Mouse (Mus musculus) layer of hippocampus, postnatal 25 days (tissue): ENCODE measurements at regions not wholly inside any gene's neighbourhood (a gene's known extent, or its start where the extent isn't known, plus 50 kb on each side); places are given as distances from the start of the nearest gene placed in this dataset.

Source experiments
- DNase-seq, 2 experiments: peaks; one replicate each; pipeline ENCODE4 v3.0.0; 2022; ENCODE audit warnings: mixed read lengths in 2 of 2, low spot score in 1 of 2; ENCODE audit errors: extremely low spot score in 1 of 2

DNA sequence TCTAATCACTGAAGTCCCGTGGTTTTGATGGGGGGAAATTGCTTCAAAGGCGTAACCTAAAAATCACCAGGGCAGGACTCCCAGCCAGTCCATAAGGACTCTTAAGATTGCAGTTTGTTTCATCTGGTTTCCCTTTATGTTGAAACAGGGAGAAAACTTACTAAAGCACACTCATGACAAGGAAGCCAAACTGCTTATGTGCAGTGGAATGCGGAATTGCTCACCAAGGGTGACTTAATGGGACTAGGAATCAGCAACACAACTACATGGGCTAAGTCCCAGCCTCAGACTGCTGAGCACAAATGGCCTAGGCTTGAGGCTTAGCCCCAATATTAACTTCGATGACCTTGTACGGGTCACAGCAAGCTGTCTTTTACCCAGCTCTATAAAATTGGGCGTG lies 227.6 kb upstream of the Tenm4 start:
- DNase-seq, result no peak

DNA sequence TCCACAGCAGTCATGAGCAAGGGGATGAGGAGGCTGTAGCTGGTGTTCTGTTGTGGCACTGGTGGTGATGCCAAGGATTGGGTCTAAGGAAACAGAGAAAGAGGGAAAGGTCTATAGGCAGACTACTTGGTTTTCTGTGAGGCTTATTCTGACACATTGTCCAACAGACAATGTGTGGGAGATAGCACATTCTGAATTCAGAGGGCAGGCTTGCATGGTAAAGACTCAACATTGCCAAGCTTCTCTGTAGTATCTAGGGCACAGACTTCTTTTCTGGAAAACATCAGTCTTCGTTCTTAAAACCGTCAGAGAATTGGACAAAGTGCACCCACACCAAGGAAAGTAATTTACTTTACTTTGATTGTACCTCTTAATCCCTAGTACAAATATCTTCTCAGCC lies 218.7 kb upstream of the Tenm4 start:
- no peak for DNase-seq

DNA sequence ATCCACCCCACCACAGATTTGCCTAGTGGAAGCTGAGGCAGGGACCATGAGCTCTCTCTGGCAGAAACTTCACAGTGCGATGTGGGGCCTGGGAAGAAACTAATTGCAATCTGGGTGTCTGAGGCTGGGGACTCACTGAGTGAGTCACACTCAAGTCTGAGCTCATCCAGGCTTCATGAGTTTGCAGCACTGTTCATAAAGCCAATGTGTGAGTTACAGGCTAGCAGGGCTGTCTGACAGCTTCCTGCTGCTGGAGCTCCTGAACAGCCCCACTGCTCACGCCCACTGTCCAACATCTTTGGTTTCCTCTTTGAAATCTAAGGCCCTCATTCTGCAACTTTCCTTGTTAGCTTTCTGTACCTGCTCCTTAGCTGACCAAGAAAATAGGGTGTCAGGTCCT lies 216.5 kb upstream of the Tenm4 start:
- DNase-seq, result no peak

DNA sequence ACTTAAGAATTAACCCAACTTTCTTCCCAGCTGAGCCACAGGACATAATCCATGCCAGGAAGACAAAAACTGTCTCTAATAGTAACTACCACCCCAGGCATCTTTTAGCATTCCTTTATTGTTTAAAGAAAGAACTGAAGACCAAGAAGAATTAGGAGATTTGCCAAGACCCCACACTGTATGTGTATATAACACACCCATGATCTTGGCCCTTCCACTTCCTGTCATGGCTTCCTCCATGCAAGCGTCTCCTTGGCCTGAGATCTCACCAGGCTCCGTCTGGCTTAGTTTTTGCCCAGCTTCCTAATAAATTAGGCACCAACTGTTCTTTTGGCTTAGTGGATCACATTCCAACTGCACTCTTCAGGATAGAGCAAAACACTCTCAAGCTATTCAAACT lies 215.9 kb upstream of the Tenm4 start:
- DNase-seq, result no peak

DNA sequence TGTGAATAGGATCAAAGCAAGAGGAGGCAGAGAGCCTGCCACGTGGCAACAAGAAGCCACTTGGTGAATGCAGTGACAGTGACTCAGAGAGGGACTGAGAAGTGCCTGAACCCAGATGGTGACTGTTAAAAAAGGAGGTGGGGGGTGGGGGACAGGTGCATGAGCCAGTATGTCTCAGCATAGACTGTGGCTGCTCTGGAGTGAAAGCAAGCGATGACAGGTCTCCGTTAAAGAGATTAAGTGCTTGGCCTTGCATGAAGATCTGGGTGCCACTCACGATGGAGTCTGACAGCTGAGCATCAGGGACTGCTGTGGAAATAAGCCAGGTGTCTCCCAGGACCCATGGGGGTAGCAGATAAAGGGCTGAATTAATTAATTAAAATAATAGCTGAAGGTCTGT lies 212.0 kb upstream of the Tenm4 start:
- DNase-seq, result no peak

DNA sequence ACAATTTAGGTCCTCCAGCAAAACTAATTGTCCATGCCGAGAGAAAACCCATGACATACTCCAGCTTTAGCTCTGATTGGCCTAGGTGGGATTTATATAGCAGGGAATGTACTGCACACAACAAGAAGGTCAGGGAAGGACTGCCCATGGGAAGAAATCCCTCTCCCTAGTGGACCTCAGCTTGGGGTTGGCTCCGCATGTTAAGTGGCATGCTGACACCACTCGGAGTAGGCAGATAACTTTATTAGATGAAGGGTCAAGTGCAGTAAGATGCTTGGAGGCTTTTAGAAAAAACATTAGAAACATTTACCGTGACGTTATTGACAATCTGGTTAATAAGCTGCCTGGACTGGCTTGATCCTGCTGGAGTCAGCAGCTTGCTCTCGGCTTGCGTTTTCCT lies 199.2 kb upstream of the Tenm4 start:
- no peak for DNase-seq

DNA sequence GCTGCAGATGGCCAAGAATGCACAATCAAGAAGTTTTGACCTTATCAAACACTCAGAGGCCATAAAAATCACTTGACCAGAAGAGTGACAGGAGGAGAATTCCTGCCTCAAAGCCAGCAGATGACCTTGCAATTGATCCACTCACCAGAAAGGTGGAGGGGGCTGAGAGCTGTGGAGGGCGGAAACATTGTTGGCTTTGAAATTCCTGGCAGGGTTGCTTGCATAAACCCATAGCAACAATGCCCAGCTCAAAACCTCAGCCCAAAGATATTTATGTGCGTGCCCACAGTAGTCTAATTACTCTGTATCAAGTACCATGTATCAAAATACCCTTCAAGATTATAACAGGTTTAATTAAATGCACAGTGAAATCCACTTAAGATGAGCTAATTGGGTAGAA lies 197.0 kb upstream of the Tenm4 start:
- DNase-seq, result no peak

DNA sequence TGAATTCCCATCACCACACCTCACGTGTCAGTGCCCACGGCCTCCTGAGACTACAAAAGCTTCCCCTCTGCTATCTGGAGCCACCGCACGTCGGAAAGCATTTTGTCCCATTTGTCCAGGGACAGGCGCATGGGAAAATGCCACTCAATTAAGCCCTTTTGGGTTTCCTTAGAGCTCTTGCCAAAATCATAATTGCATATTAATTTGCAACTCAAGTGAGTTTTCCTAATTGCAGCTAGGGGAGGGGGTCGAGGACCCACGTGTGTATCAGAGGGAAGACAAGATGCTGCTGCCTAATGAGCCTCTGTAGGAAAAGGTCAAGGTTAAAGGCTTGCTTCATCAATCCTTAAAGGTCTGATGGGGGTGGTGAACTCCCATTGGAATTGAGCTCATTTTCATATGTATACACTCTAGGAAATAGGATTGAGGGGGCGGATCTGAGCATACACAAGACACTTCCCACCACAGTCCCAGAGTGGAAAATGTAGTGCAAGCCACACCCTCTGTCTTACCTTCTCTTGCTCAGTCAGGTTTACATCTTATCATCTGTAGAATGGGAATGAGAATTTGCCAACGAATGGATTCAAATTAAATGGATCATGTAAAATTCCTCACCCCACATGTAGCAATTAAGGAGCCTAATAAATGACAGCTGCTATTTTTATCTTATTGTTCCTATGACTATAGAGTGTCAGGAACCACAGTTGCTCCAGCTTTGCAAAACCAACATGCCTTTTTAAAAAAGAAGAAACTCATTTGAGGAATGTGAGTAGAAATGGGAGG lies 179.6 kb upstream of the Tenm4 start:
- no peak for DNase-seq

DNA sequence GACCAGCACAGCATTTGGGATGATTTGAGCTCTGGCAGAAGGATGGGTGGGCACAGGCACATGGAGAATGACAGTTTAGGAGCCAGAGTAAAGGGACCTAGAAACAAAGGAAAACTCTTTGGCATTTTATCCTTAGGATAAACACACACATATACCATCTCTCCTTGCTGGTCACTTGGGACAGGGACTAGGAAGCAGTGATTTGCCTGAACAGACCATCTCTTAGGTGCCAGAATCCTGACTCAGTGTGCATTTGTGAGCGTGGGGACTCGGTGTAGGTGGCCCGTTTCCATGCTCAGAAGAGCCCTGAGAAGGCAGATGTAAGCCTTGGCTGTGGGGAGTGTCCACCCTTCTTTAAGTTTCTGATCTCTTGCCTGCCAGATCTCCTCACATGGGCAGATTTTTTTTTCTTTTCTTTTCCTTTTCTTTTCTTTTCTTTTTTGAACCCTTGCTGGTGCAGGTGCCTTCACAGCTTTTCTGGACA lies 179.0 kb upstream of the Tenm4 start:
- DNase-seq, result no peak

DNA sequence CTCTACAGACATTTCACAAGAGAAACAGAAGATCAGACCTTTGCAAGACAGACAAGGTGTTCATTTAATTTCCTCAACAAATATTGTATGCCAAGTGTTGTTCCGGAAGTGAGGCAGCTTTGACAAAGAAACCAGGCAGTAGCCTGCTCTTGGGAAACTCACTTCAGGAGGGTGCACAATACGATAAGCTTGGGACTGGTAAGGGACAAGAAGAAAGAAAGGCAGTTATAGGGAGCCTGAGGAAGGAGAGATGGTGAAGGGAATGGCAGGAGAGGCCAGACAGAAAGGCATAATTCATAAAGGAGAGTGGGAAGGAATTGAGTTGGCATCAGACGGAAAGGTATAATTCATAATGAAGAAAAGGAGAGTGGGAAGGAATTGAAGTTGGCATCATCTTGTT lies 178.5 kb upstream of the Tenm4 start:
- no peak for DNase-seq

DNA sequence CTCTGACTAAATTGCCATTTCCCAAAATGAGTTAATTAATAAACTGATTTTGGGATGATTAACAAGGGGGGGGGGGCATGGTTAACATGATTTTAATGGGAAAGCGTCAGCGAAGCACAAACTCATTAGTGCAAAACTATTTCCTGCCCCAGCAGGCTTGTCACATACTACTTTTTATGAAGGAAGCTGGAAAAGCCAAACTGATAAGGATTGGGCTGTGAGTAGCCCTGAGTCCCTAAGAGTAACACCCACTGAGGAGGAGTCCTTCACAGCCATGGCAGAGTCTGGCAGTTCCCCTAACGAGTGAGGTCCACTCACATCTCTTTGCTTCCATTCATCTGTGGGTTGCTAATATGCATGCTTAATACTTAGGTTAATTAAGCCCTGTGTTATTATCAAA lies 173.9 kb upstream of the Tenm4 start:
- no peak for DNase-seq

DNA sequence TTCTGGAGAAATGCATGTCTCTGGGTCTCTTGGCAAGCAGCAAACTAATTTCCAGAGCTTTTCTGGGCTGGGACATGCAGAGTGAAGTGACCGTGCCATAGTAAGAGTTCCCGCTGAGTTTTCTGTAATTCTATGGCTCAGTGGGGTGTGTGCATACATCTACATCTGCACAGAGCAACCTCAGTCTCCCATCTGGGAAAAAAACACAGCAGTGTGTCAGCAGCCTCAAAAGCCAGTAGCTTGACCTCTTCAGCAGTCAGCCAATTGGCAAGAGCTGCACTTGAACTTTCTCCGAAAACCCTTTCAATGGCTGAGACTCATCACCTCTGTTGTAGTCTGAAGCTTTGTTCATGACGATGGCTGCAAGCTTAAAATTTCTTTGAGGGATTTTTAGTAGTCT lies 171.9 kb upstream of the Tenm4 start:
- no peak for DNase-seq

DNA sequence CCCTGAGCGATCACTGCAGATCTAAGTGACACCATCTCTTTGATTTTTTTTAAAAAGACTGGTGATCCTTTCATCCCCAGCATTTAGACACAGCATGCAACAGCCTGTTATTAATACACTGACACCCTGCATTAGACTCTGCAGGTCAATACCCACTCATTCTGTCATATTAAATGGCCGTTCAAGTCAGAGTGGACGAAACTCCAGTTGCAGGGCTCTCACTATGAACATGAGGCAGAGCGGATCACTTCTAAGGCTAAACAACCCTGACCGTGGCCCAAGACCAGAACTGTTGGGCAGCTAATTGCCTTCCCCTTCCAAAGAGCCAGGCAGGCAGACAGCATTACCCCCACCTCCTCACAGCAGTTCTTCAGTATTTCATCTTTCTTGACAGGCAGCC lies 168.6 kb upstream of the Tenm4 start:
- DNase-seq, result no peak

DNA sequence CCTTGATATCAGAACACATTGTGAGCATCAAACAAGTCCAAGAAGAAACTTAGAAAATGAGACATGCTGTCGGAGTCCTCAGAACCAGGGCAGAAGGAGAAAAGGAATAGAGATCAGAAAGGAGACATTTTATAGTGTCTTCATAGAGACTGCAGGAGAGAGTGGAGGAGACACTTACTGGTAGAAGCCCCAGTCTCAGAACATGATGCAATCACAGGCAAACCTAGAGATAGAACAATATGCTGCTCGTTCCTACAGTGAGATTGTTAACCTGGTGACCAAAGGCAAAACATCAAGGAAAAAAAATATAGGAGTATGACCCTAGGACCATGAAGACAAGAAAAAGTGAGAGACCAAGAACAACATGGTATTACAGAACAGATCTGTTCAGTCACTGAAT lies 164.7 kb upstream of the Tenm4 start:
- no peak for DNase-seq

DNA sequence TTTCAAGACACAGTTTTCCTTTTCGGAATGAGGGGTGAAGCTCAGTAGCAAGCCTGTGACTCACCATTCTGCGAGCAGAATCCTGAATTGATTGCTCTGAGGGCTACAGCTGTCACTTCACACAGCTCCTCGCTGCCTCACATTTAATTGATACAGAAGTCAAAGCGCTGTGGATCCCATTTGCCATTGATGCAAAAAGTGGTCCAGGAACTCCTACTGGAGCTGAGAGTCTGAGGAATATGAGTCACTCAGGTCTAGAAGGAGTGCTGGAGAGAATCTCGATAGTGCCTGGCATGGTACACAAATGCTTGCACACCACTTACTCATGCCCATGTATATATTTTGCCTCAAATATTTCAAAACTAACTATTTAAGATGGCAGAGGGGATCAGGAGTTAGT lies 158.0 kb upstream of the Tenm4 start:
- no peak for DNase-seq

DNA sequence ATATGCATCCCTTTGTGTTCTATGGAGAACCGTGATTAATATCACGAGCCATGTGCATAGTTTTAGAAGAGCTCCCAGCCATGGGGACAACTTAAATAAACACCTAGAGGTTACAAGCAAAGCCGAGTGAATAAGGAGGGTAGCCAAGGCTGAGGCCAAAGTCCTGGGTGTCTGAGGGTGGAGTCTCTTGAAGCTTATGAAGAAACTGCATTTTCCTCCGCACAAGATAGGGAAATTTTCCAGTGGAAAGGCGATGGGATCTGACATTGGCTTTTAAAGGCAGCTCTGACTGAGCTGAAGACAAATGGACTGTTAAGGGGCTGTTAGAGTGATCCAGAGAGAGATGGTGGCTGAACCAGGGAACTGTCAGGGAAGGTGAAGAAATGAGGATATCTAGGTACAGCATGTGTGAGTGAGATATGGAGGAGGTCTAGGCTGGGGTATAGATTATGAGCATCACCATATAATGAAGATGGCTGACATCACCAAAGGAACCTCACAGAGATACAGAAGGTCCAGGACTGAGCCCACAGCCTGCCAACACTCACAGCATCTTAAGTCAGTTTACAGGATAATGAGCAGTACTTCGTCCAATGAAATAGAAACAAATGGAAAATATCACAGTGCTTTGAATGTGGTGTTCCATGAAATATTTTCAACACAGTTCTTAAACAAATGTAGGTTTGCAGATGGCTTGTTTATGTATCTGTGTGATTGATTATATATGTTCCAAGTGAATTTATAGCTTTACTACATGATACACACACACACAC lies 153.7 kb upstream of the Tenm4 start:
- DNase-seq, result no peak

DNA sequence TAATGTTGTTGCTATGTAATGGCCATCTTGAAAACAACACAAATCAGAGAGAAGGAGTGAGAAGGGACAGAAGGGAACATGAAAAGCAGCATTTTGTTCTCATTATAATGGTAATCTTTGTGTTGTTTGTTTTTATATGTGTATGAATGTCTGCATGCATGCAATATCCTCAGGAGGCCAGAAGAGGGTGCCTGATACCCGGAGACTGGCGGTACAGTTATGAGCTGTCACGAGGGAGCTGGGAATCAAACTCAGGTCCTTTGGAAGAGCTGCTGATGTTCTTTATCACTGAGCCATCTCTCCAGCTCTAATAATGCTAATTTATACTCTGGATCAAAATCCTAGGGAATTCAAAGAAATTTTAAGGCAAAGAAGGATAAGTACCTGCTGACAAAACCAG lies 147.0 kb upstream of the Tenm4 start:
- no peak for DNase-seq

DNA sequence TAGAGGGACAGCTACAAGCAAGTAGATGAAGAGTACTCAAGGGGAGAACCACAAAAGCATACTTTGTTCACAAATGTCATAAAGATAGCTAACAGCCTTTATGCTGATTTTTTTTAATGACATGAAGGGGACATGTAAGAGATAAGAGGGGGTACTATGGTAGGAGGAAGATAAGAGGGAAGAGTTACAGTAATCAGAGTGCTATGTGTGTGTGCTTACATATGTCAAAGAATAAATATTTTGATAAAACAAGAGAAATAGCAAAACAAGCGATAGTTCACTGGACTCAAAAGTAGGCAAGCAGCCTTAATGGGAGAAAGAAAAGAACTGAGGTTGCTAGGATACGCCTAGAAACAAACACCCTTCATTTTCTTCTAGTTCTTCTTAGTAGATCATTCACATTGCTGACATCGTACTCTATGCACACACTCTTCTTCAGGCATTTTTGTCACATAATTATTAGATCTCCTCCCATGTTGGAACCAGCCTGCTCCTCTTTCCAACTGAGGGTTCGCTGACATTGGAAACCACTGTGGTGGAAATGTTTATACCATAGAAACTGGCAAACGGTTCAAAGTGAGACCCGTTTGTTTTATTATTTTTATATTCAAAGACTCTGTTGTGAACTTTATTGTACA lies 144.1 kb upstream of the Tenm4 start:
- no peak for DNase-seq

DNA sequence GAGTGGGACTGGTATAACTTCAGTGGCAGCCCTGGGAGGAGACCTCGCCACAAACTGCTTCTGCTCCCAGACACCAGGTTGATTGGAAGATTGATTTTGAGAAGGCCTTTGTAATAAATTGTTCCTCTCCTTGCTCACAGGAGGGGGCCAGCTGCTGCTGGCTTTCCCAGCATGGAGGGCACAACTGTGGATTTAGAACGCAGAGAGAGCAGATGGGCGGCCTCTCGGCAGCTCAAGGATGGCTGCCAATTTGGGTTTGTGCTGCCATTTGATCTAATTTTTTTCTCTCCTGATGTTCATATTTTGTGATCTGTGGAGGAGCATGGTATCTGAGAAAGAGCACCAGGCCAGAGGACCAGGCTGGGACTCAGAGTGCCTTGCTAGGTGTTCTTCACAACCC lies 137.4 kb upstream of the Tenm4 start:
- DNase-seq, result peak; percentile 10 to 13

DNA sequence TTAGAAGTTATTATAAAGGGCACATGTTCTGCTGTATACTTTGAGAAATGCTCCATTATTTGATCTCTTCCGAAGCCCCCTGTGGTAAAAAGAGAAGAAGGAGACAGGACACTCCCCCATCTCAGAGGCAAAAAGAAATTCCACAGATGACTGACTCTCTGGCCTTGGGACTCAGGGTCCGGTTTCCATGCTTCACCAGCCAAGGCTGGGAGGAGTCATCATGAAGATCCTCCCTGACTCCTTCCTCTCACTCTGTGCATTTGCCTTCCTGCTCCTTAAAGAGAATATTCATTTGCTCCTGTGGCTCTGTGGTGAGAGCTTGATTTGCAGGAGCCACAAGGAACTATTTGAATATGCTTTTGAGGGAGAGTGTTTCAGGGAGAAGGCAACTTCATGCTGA lies 135.6 kb upstream of the Tenm4 start:
- DNase-seq, result no peak

DNA sequence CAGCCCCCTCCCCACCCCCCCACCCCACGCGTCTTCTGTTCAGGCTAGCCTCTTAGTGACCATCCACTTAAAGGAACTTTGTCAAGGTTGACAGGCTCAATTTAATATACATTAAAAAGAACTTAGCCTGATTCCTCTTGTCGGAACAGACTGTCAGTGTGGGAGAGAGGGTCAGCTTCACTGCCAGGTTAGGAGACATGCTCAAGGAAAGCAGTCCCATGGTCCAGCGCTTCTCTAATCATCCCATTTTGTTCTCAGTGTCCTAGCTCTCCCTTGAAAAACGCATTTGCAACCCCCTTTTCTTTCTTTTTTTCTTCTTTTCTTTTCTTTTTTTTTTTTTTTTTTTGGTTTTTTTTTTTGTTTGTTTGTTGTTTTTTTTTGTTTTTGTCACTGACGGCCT lies 131.4 kb upstream of the Tenm4 start:
- no peak for DNase-seq

DNA sequence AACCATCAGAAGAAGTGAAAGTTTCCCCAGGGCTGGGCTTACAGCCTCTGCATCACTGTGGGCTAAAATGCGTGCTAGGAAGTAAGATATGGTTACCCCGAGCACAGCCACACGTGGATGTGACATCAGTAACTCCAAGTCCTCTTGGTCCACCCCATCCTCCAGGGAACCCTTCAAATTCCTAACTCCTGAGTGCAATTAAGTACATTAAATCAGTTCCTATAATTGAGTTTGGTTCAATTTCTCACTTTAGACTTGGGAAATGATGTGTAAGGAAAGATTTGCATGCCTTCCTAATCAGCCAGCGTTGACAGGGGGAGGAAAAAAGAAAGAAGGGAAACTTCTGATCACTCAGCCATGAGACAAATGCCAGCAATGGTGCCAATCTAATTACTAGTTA lies 129.2 kb upstream of the Tenm4 start:
- DNase-seq, result no peak
